Mouse (Mus musculus): ENCODE results near the gene Spink4.

GRCm38 (mm10) chr4:40920576-40920975, 724 bp downstream of the Spink4 start:
- no peak for TF ChIP-seq MAX (IDR thresholded peaks at IDR 0.05)
- TF ChIP-seq CTCF (IDR thresholded peaks at IDR 0.05; ENCODE audit: control insufficient read depth, insufficient read depth, insufficient read length): no peak
- no peak for TF ChIP-seq USF1 (IDR thresholded peaks at IDR 0.05; ENCODE audit: low read depth)
- no peak for TF ChIP-seq MYOG (IDR thresholded peaks at IDR 0.05; ENCODE audit: control insufficient read depth, extremely low read depth, insufficient read length)
- no peak for TF ChIP-seq CEBPB (IDR thresholded peaks at IDR 0.05; ENCODE audit: low read depth)

All from C2C12 (cell line).